Comparison of ENCODE assay signal across 9 mouse cellular contexts in genomic region chr3:90451396-90452095, GRCm38 (mm10). TPM values are rescaled to one million over a fixed set of nuclear protein-coding genes. Genes with fewer than 3 reads are reported as not detected.
DNase-seq lines count a peak whose midpoint lies in the region; ATAC-seq lines count a peak whose summit lies in the region.
"Had no signal": no experiment of that assay in that cellular context is flagged by ENCODE, and none has a peak within 500 bp of the region (broad histone marks: within the 10 kb centered on the region; RNA-seq: fewer than 3 reads in every experiment).

No protein-coding gene starts in this region.

- peak; percentile 69 to 88 for DNase-seq in layer of hippocampus, adult 18-20 months (ENCODE audit: low spot score in 2 of 2)
- no peak for DNase-seq in layer of hippocampus, postnatal 10 days (ENCODE audit: low spot score in 2 of 2)
- DNase-seq in ES-CJ7 (ENCODE audit: low read depth, low spot score) (peak; percentile 73), R1 (ENCODE audit: low read depth, low spot score) (peak; percentile 86)
- no peak for DNase-seq in adrenal gland, postnatal 25 days
- no peak for DNase-seq in c-Kit-positive CD71-positive TER-119-positive erythroid progenitor cells, embryonic 14.5 days (ENCODE audit: low spot score)
- DNase-seq: left cerebral cortex, postnatal 4 days; retina, postnatal 1 day had no signal

- H3K9ac ChIP-seq in limb, embryonic 12.5 days (replicated peaks), result 0 out of 2 replicates have a peak overlapping the region, but pooled peaks have one; percentile 23

- H3K27me3 ChIP-seq in limb, embryonic 12.5 days, result 0 out of 2 replicates have a peak, but pooled peaks cover 4% of the 10 kb centered on the region

- H3K27ac ChIP-seq in limb, embryonic 12.5 days, result 0 out of 2 replicates have a peak overlapping the region, but pooled peaks have one; percentile 12

- ATAC-seq in limb, embryonic 12.5 days (ENCODE audit: insufficient number of reproducible peaks, insufficient read depth, low FRiP score, low TSS enrichment, low read depth), result no peak

- 53% methylated on average over 10 of the region's 10 CpGs for WGBS in limb, embryonic 12.5 days

- H3K4me2 ChIP-seq in limb, embryonic 12.5 days, result peak overlapping the region; percentile 31

- H3K36me3 ChIP-seq in limb, embryonic 12.5 days, result no peaks in the 10 kb centered on the region

- H3K9me3 ChIP-seq in limb, embryonic 12.5 days, result no peaks in the 10 kb centered on the region

- H3K4me3 ChIP-seq in limb, embryonic 12.5 days (replicated peaks), result no peak overlapping the region

- peaks cover 8% of the 10 kb centered on the region for H3K4me1 ChIP-seq in limb, embryonic 12.5 days (replicated peaks)

RNA-seq across cellular contexts. Expression of gene Npr1, which starts 14.1 kb away (rescaled TPM):
- 1 to 10 TPM; 5.7 to 5.9 TPM for total RNA-seq in layer of hippocampus, adult 18-20 months (2021)
- 1 to 10 TPM; 5.2 to 6.6 TPM for total RNA-seq in layer of hippocampus, postnatal 10 days (2021)
- polyA plus RNA-seq in limb, embryonic 12.5 days (2016; fragmentation: Nextera tagmentation; extraction: Ambion mirVana), result 2.7 and 3.8 TPM in 2 replicates
- total RNA-seq in adrenal gland, postnatal 25 days (2021), result 224 and 269 TPM in 2 replicates

RNA-seq across cellular contexts. Expression of gene Ints3, which starts 18.1 kb away (rescaled TPM):
- total RNA-seq in layer of hippocampus, adult 18-20 months (2021), result 10 to 100 TPM; 65.1 to 68.4 TPM
- total RNA-seq in layer of hippocampus, postnatal 10 days (2021), result 10 to 100 TPM; 59.6 to 61.2 TPM
- polyA plus RNA-seq in limb, embryonic 12.5 days (2016; fragmentation: Nextera tagmentation; extraction: Ambion mirVana), result 43.4 and 44.5 TPM in 2 replicates
- total RNA-seq in adrenal gland, postnatal 25 days (2021), result 91.2 and 92.3 TPM in 2 replicates

RNA-seq across cellular contexts. Expression of gene Ilf2, which starts 24.4 kb away (rescaled TPM):
- total RNA-seq in layer of hippocampus, adult 18-20 months (2021), result 10 to 100 TPM; 83.1 to 84.0 TPM
- total RNA-seq in layer of hippocampus, postnatal 10 days (2021), result 100 to 1,000 TPM; 107 to 109 TPM
- polyA plus RNA-seq in limb, embryonic 12.5 days (2016; fragmentation: Nextera tagmentation; extraction: Ambion mirVana), result 329 and 362 TPM in 2 replicates
- total RNA-seq in adrenal gland, postnatal 25 days (2021), result 65.6 and 65.7 TPM in 2 replicates

RNA-seq across cellular contexts. Expression of gene Snapin, which starts 39.3 kb away (rescaled TPM):
- 10 to 100 TPM; 58.7 to 59.6 TPM for total RNA-seq in layer of hippocampus, adult 18-20 months (2021)
- 10 to 100 TPM; 43.8 to 46.3 TPM for total RNA-seq in layer of hippocampus, postnatal 10 days (2021)
- 66.2 and 71.3 TPM in 2 replicates for polyA plus RNA-seq in limb, embryonic 12.5 days (2016; fragmentation: Nextera tagmentation; extraction: Ambion mirVana)
- 67.2 and 74.0 TPM in 2 replicates for total RNA-seq in adrenal gland, postnatal 25 days (2021)

RNA-seq across cellular contexts. Expression of gene Chtop, which starts 57.8 kb away (rescaled TPM):
- 100 to 1,000 TPM; 148 TPM for total RNA-seq in layer of hippocampus, adult 18-20 months (2021)
- total RNA-seq in layer of hippocampus, postnatal 10 days (2021), result 100 to 1,000 TPM; 173 to 189 TPM
- polyA plus RNA-seq in limb, embryonic 12.5 days (2016; fragmentation: Nextera tagmentation; extraction: Ambion mirVana), result 210 and 213 TPM in 2 replicates
- 115 and 124 TPM in 2 replicates for total RNA-seq in adrenal gland, postnatal 25 days (2021)

Comparison
In these comparisons a context has a peak if more than half of its experiments do, and no peak if none do; other contexts are left out.
1. DNase-seq: peak in layer of hippocampus, adult 18-20 months (2 of 2), ES-CJ7 (single experiment) and R1 (single experiment); none in layer of hippocampus, postnatal 10 days (0 of 2), adrenal gland, postnatal 25 days (single experiment) and c-Kit-positive CD71-positive TER-119-positive erythroid progenitor cells, embryonic 14.5 days (single experiment).
2. RNA of gene Npr1, which starts 14.1 kb away (total RNA-seq): 224 to 269 TPM in adrenal gland, postnatal 25 days; 5.2 to 6.6 TPM in layer of hippocampus, postnatal 10 days and 5.7 to 5.9 TPM in layer of hippocampus, adult 18-20 months; every median in the first group is over 10 times any median in the second.